Mouse (Mus musculus): ENCODE measurements around the gene Bpifa6. TPM values are rescaled to one million over a fixed set of nuclear protein-coding genes. Genes with fewer than 3 reads are reported as not detected.
A peak's percentile ranks its signal among the peaks of the same experiment; 100 is the strongest.

Gene Bpifa6
- total and polyA plus RNA-seq, 2 experiments from 2014 or later, result not detected

- Histone ChIP-seq H3K4me3 (ENCODE audit: low read length) (no peak overlapping the region), H3K27ac (no peak overlapping the region), H3K9ac (replicated peaks; ENCODE audit: low read length) (no peak overlapping the region), H3K4me2 (ENCODE audit: low read depth, low read length) (no peak overlapping the region), H3K36me3 (ENCODE audit: insufficient read depth, low read length) (no peaks in the 10 kb centered on the region), H3K4me1 (ENCODE audit: insufficient read depth, low read length) (no peaks in the 10 kb centered on the region), H3K9me3 (ENCODE audit: low read length) (no peaks in the 10 kb centered on the region), H3K27me3 (ENCODE audit: insufficient read depth, low read length) (no peaks in the 10 kb centered on the region)
- no peak for ATAC-seq
- TF ChIP-seq CTCF (IDR thresholded peaks at IDR 0.05; ENCODE audit: low read depth), result no peak
- WGBS, result 75% methylated on average over 3 of the region's 3 CpGs
- no peak for DNase-seq (ENCODE audit: low spot score)
These were observed 25.8 kb downstream of the Bpifa6 start for GRCm38 (mm10) chr2:154000501-154000900.

- no peaks in the 10 kb centered on the region for H3K36me3 ChIP-seq (ENCODE audit: insufficient read depth, low read length)
These were observed 26.3 kb downstream of the Bpifa6 start for GRCm38 (mm10) chr2:154001056-154001455.

GRCm38 (mm10) chr2:154004456-154004855 is 29.7 kb downstream of the Bpifa6 start:
- 28% methylated on average over 1 of the region's 1 CpGs for WGBS
- DNase-seq (ENCODE audit: low spot score) (no peak), ATAC-seq (no peak)
- Histone ChIP-seq H3K4me1 (ENCODE audit: insufficient read depth, low read length) (no peaks in the 10 kb centered on the region), H3K27ac (no peak overlapping the region), H3K4me3 (ENCODE audit: low read length) (no peak overlapping the region), H3K9me3 (ENCODE audit: low read length) (no peaks in the 10 kb centered on the region), H3K4me2 (ENCODE audit: low read depth, low read length) (no peak overlapping the region), H3K9ac (replicated peaks; ENCODE audit: low read length) (no peak overlapping the region), H3K36me3 (ENCODE audit: insufficient read depth, low read length) (no peaks in the 10 kb centered on the region), H3K27me3 (ENCODE audit: insufficient read depth, low read length) (no peaks in the 10 kb centered on the region)
- no peak for TF ChIP-seq CTCF (IDR thresholded peaks at IDR 0.05; ENCODE audit: low read depth)

More at GRCm38 (mm10) chr2:154001056-154001455, 26.3 kb downstream of the Bpifa6 start:
- Histone ChIP-seq H3K9me3 (ENCODE audit: low read length) (no peaks in the 10 kb centered on the region), H3K27me3 (ENCODE audit: insufficient read depth, low read length) (no peaks in the 10 kb centered on the region), H3K27ac (no peak overlapping the region), H3K9ac (replicated peaks; ENCODE audit: low read length) (no peak overlapping the region), H3K4me3 (ENCODE audit: low read length) (no peak overlapping the region), H3K4me2 (ENCODE audit: low read depth, low read length) (no peak overlapping the region), H3K4me1 (ENCODE audit: insufficient read depth, low read length) (no peaks in the 10 kb centered on the region)
- no peak for TF ChIP-seq CTCF (IDR thresholded peaks at IDR 0.05; ENCODE audit: low read depth)
- DNase-seq (ENCODE audit: low spot score) (no peak), ATAC-seq (no peak)

GRCm38 (mm10) chr2:154005094-154005493 is 30.3 kb downstream of the Bpifa6 start:
- TF ChIP-seq CTCF (IDR thresholded peaks at IDR 0.05; ENCODE audit: low read depth), result no peak
- H3K9ac ChIP-seq (replicated peaks; ENCODE audit: low read length), result no peak overlapping the region
- H3K4me2 ChIP-seq (ENCODE audit: low read depth, low read length), result no peak overlapping the region
- no peak overlapping the region for H3K4me3 ChIP-seq (ENCODE audit: low read length)
- H3K4me1 ChIP-seq (ENCODE audit: insufficient read depth, low read length), result no peaks in the 10 kb centered on the region
- ATAC-seq (no peak), DNase-seq (ENCODE audit: low spot score) (peak; percentile 24)
- H3K9me3 ChIP-seq (ENCODE audit: low read length), result no peaks in the 10 kb centered on the region
- no peaks in the 10 kb centered on the region for H3K27me3 ChIP-seq (ENCODE audit: insufficient read depth, low read length)
- H3K27ac ChIP-seq, result no peak overlapping the region
- no peaks in the 10 kb centered on the region for H3K36me3 ChIP-seq (ENCODE audit: insufficient read depth, low read length)
- WGBS, result 93% methylated on average over 1 of the region's 1 CpGs

GRCm38 (mm10) chr2:154005734-154006133 is 31.0 kb downstream of the Bpifa6 start:
- WGBS, result 85% methylated on average over 4 of the region's 4 CpGs
- H3K4me3 ChIP-seq (ENCODE audit: low read length), result no peak overlapping the region
- H3K27ac ChIP-seq, result no peak overlapping the region
- no peak for ATAC-seq
- DNase-seq (ENCODE audit: low spot score), result no peak
- H3K4me1 ChIP-seq (ENCODE audit: insufficient read depth, low read length), result no peaks in the 10 kb centered on the region
- H3K27me3 ChIP-seq (ENCODE audit: insufficient read depth, low read length), result no peaks in the 10 kb centered on the region
- no peak overlapping the region for H3K9ac ChIP-seq (replicated peaks; ENCODE audit: low read length)
- no peak for TF ChIP-seq CTCF (IDR thresholded peaks at IDR 0.05; ENCODE audit: low read depth)
- no peaks in the 10 kb centered on the region for H3K9me3 ChIP-seq (ENCODE audit: low read length)
- no peak overlapping the region for H3K4me2 ChIP-seq (ENCODE audit: low read depth, low read length)
- H3K36me3 ChIP-seq (ENCODE audit: insufficient read depth, low read length), result no peaks in the 10 kb centered on the region

GRCm38 (mm10) chr2:154006331-154006730 is 31.6 kb downstream of the Bpifa6 start:
- Histone ChIP-seq H3K27ac (no peak overlapping the region), H3K36me3 (ENCODE audit: insufficient read depth, low read length) (no peaks in the 10 kb centered on the region), H3K9ac (replicated peaks; ENCODE audit: low read length) (no peak overlapping the region), H3K4me3 (ENCODE audit: low read length) (no peak overlapping the region), H3K9me3 (ENCODE audit: low read length) (no peaks in the 10 kb centered on the region), H3K4me1 (ENCODE audit: insufficient read depth, low read length) (no peaks in the 10 kb centered on the region), H3K4me2 (ENCODE audit: low read depth, low read length) (no peak overlapping the region), H3K27me3 (ENCODE audit: insufficient read depth, low read length) (no peaks in the 10 kb centered on the region)
- ATAC-seq (no peak), DNase-seq (ENCODE audit: low spot score) (no peak)
- WGBS, result 83% methylated on average over 2 of the region's 2 CpGs
- TF ChIP-seq CTCF (IDR thresholded peaks at IDR 0.05; ENCODE audit: low read depth), result peak; percentile 28; the same call in 1 of the 2 replicates

- no peak overlapping the region for H3K4me3 ChIP-seq (ENCODE audit: low read length)
- H3K9ac ChIP-seq (replicated peaks; ENCODE audit: low read length), result no peak overlapping the region
- WGBS, result 86% methylated on average over 1 of the region's 1 CpGs
- no peak for TF ChIP-seq CTCF (IDR thresholded peaks at IDR 0.05; ENCODE audit: low read depth)
- H3K27ac ChIP-seq, result no peak overlapping the region
- DNase-seq (ENCODE audit: low spot score), result no peak
- no peak for ATAC-seq
- no peak overlapping the region for H3K4me2 ChIP-seq (ENCODE audit: low read depth, low read length)
- H3K9me3 ChIP-seq (ENCODE audit: low read length), result no peaks in the 10 kb centered on the region
- no peaks in the 10 kb centered on the region for H3K4me1 ChIP-seq (ENCODE audit: insufficient read depth, low read length)
- no peaks in the 10 kb centered on the region for H3K36me3 ChIP-seq (ENCODE audit: insufficient read depth, low read length)
- H3K27me3 ChIP-seq (ENCODE audit: insufficient read depth, low read length), result no peaks in the 10 kb centered on the region
These were observed 32.6 kb downstream of the Bpifa6 start for GRCm38 (mm10) chr2:154007381-154007780.
